ENCODE assay signal across 9 mouse cellular contexts in the genomic region with DNA sequence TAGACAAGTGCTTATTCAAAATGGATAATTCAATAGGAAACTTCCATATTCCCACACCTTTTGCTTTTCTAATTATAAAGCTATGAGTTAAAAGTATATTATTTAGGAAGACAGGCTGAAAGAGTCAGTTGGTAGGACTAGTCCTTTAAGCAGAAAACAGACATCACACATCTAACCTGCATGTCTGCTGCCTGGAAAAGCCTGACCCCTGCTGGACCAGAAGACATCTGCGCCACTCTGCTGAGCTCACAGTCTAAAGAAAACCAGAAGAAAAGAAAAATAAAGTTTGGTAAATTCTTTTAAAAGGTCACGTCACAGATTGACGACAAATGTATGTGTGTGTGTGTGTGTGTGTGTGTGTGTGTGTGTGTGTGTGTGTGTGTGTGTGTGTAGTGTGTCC. TPM values are rescaled to one million over a fixed set of nuclear protein-coding genes. Genes with fewer than 3 reads are reported as not detected.
A peak's percentile ranks its signal among the peaks of the same experiment; 100 is the strongest.
DNase-seq lines count a peak whose midpoint lies in the region; ATAC-seq and TF ChIP-seq lines count a peak whose summit lies in the region.
"Had no signal": no experiment of that assay in that cellular context is flagged by ENCODE, and none has a peak within 500 bp of the region (broad histone marks: within the 10 kb centered on the region; RNA-seq: fewer than 3 reads in every experiment).

No protein-coding gene starts in this region.

- H3K27ac ChIP-seq in hindbrain, embryonic 11.5 days (ENCODE audit: low read depth, low read length): no peak overlapping the region
- no peak overlapping the region for H3K27ac ChIP-seq in hindbrain, embryonic 16.5 days (ENCODE audit: low read depth, low read length)
- no peak overlapping the region for H3K27ac ChIP-seq in ES-E14 (ENCODE audit: insufficient read depth, low read depth, low read length, poor library complexity, severe bottlenecking)
- H3K27ac ChIP-seq in forebrain, embryonic 16.5 days (ENCODE audit: low read length): no peak overlapping the region
- no peak overlapping the region for H3K27ac ChIP-seq in neural tube, embryonic 14.5 days (ENCODE audit: low read depth, low read length)
- H3K27ac ChIP-seq: embryonic facial prominence, embryonic 13.5 days had no signal

- WGBS in hindbrain, embryonic 11.5 days: 56% methylated on average over 3 of the region's 3 CpGs
- 69% methylated on average over 3 of the region's 3 CpGs for WGBS in hindbrain, embryonic 16.5 days
- 63% methylated on average over 3 of the region's 3 CpGs for WGBS in forebrain, embryonic 16.5 days
- 70% methylated on average over 3 of the region's 3 CpGs for WGBS in neural tube, embryonic 14.5 days

- in situ Hi-C loops in ES-E14 (cut with MboI; ENCODE audit: low sequenced_read_pairs in 2 of 2, unreplicated experiment in 2 of 2): no loop called here

- no peaks in the 10 kb centered on the region for H3K4me1 ChIP-seq in hindbrain, embryonic 11.5 days (replicated peaks; ENCODE audit: control insufficient read depth, insufficient read depth, low read length)
- no peaks in the 10 kb centered on the region for H3K4me1 ChIP-seq in hindbrain, embryonic 16.5 days (ENCODE audit: control insufficient read depth, insufficient read depth, low read depth, low read length)
- no peaks in the 10 kb centered on the region for H3K4me1 ChIP-seq in ES-E14 (ENCODE audit: control insufficient read depth in 2 of 2, insufficient read depth in 2 of 2, low read length in 2 of 2, poor library complexity in 1 of 2)
- H3K4me1 ChIP-seq in forebrain, embryonic 16.5 days (replicated peaks; ENCODE audit: control insufficient read depth, insufficient read depth, low read length): no peaks in the 10 kb centered on the region
- H3K4me1 ChIP-seq in neural tube, embryonic 14.5 days (ENCODE audit: control insufficient read depth, insufficient read depth, low read length): no peaks in the 10 kb centered on the region
- H3K4me1 ChIP-seq: embryonic facial prominence, embryonic 13.5 days had no signal

- H3K4me3 ChIP-seq in hindbrain, embryonic 11.5 days (ENCODE audit: low read depth, low read length): no peak overlapping the region
- no peak overlapping the region for H3K4me3 ChIP-seq in hindbrain, embryonic 16.5 days (ENCODE audit: low read length)
- H3K4me3 ChIP-seq in ES-E14 (ENCODE audit: insufficient read depth in 1 of 2, low read depth in 1 of 2, low read length in 2 of 2, poor library complexity in 1 of 2, severe bottlenecking in 1 of 2): no peak overlapping the region
- no peak overlapping the region for H3K4me3 ChIP-seq in forebrain, embryonic 16.5 days (replicated peaks; ENCODE audit: low read length)
- H3K4me3 ChIP-seq in neural tube, embryonic 14.5 days (ENCODE audit: low read depth, low read length): no peak overlapping the region
- H3K4me3 ChIP-seq: embryonic facial prominence, embryonic 13.5 days had no signal

- H3K9ac ChIP-seq in hindbrain, embryonic 11.5 days (ENCODE audit: low read depth, low read length): no peak overlapping the region
- H3K9ac ChIP-seq in hindbrain, embryonic 16.5 days (ENCODE audit: low read depth, low read length): no peak overlapping the region
- H3K9ac ChIP-seq in ES-E14 (ENCODE audit: insufficient read depth, low read depth, low read length, poor library complexity, severe bottlenecking): no peak overlapping the region
- H3K9ac ChIP-seq in forebrain, embryonic 16.5 days (replicated peaks; ENCODE audit: low read depth, low read length): no peak overlapping the region
- H3K9ac ChIP-seq in neural tube, embryonic 14.5 days (replicated peaks; ENCODE audit: low read depth, low read length): no peak overlapping the region
- H3K9ac ChIP-seq: embryonic facial prominence, embryonic 13.5 days had no signal

- intact Hi-C loops in left cerebral cortex, postnatal 25 days (cut with DNase I): no loop called here
- intact Hi-C loops in gastrocnemius, postnatal 14 days (cut with DNase I; ENCODE audit: low total_unique reads): no loop called here

- no peaks in the 10 kb centered on the region for H3K9me3 ChIP-seq in hindbrain, embryonic 11.5 days (ENCODE audit: control insufficient read depth, low read length)
- no peaks in the 10 kb centered on the region for H3K9me3 ChIP-seq in hindbrain, embryonic 16.5 days (ENCODE audit: control insufficient read depth, low read length)
- H3K9me3 ChIP-seq in ES-E14 (ENCODE audit: control insufficient read depth, insufficient read depth, low read depth, low read length): no peaks in the 10 kb centered on the region
- H3K9me3 ChIP-seq in forebrain, embryonic 16.5 days (ENCODE audit: control insufficient read depth, low read length): no peaks in the 10 kb centered on the region
- H3K9me3 ChIP-seq in neural tube, embryonic 14.5 days (ENCODE audit: control insufficient read depth, low read length): no peaks in the 10 kb centered on the region
- H3K9me3 ChIP-seq: embryonic facial prominence, embryonic 13.5 days had no signal

- no peak overlapping the region for H3K4me2 ChIP-seq in hindbrain, embryonic 11.5 days (replicated peaks; ENCODE audit: low read depth, low read length)
- no peak overlapping the region for H3K4me2 ChIP-seq in hindbrain, embryonic 16.5 days (ENCODE audit: low read length)
- H3K4me2 ChIP-seq in forebrain, embryonic 16.5 days (ENCODE audit: low read length): no peak overlapping the region
- H3K4me2 ChIP-seq in neural tube, embryonic 14.5 days (ENCODE audit: low read depth, low read length): no peak overlapping the region
- H3K4me2 ChIP-seq: embryonic facial prominence, embryonic 13.5 days had no signal

- DNase-seq in hindbrain, embryonic 11.5 days (ENCODE audit: low spot score): peak; percentile 45
- DNase-seq in ES-E14 (ENCODE audit: low read depth, low spot score): peak; percentile 25
- peak; percentile 38 for DNase-seq in c-Kit-positive CD71-positive TER-119-negative erythroid progenitor cells, embryonic 14.5 days (ENCODE audit: low read depth)
- peak; percentile 31 to 62 for DNase-seq in left cerebral cortex, postnatal 25 days (ENCODE audit: low spot score in 2 of 2)
- DNase-seq in gastrocnemius, postnatal 14 days: no peak

- H3K27me3 ChIP-seq in hindbrain, embryonic 11.5 days (ENCODE audit: control insufficient read depth, insufficient read depth, low read length): no peaks in the 10 kb centered on the region
- H3K27me3 ChIP-seq in hindbrain, embryonic 16.5 days (replicated peaks; ENCODE audit: control insufficient read depth, insufficient read depth, low read length): no peaks in the 10 kb centered on the region
- no peaks in the 10 kb centered on the region for H3K27me3 ChIP-seq in forebrain, embryonic 16.5 days (replicated peaks; ENCODE audit: control insufficient read depth, insufficient read depth, low read length)
- no peaks in the 10 kb centered on the region for H3K27me3 ChIP-seq in neural tube, embryonic 14.5 days (ENCODE audit: control insufficient read depth, insufficient read depth, low read length)
- H3K27me3 ChIP-seq: embryonic facial prominence, embryonic 13.5 days had no signal

- H3K36me3 ChIP-seq in hindbrain, embryonic 11.5 days (ENCODE audit: control insufficient read depth, insufficient read depth, low read length): no peaks in the 10 kb centered on the region
- no peaks in the 10 kb centered on the region for H3K36me3 ChIP-seq in hindbrain, embryonic 16.5 days (ENCODE audit: control insufficient read depth, insufficient read depth, low read length)
- H3K36me3 ChIP-seq in ES-E14 (ENCODE audit: control insufficient read depth, insufficient read depth, low read length, poor library complexity, severe bottlenecking): no peaks in the 10 kb centered on the region
- no peaks in the 10 kb centered on the region for H3K36me3 ChIP-seq in forebrain, embryonic 16.5 days (ENCODE audit: control insufficient read depth, insufficient read depth)
- no peaks in the 10 kb centered on the region for H3K36me3 ChIP-seq in neural tube, embryonic 14.5 days (ENCODE audit: control insufficient read depth, insufficient read depth, low read length)
- H3K36me3 ChIP-seq: embryonic facial prominence, embryonic 13.5 days had no signal

- ATAC-seq in hindbrain, embryonic 11.5 days (ENCODE audit: low FRiP score): no peak
- no peak for ATAC-seq in hindbrain, embryonic 16.5 days
- ATAC-seq in forebrain, embryonic 16.5 days: peak; percentile 52; the same call in 1 of the 2 replicates
- peak; percentile 79 for ATAC-seq in neural tube, embryonic 14.5 days (ENCODE audit: low read depth)

TF ChIP-seq in ES-E14, 5 proteins besides CTCF, POLR2A, EP300 and RAD21:
- TF ChIP-seq ZC3H11A (IDR thresholded peaks at IDR 0.05; ENCODE audit: borderline replicate concordance, low read depth, low read length) (0 out of 2 replicates have a peak, but pooled peaks have one; percentile 61), HCFC1 (IDR thresholded peaks at IDR 0.05; ENCODE audit: borderline replicate concordance, insufficient read depth, low read length) (no peak), CHD2 (IDR thresholded peaks at IDR 0.05; ENCODE audit: low read depth, low read length) (no peak), MAFK (IDR thresholded peaks at IDR 0.05; ENCODE audit: insufficient read depth, low read depth, low read length) (no peak)
TF ChIP-seq in ES-E14: peak in this region for 1.

RNA-seq across cellular contexts. Expression of gene Mmrn1, which starts 25.6 kb away (rescaled TPM):
- polyA plus RNA-seq in hindbrain, embryonic 11.5 days (2014; fragmentation: Nextera tagmentation; extraction: Ambion mirVana): 6.2 and 7.4 TPM in 2 replicates
- 1.1 and 2.0 TPM in 2 replicates for polyA plus RNA-seq in hindbrain, embryonic 16.5 days (2015; fragmentation: Nextera tagmentation; extraction: Ambion mirVana)
- total RNA-seq in ES-E14 (2012; rRNA removed): not detected in 2 replicates
- polyA plus RNA-seq in forebrain, embryonic 16.5 days (2015; fragmentation: Nextera tagmentation; extraction: Ambion mirVana): 1.9 and 2.8 TPM in 2 replicates
- total RNA-seq in left cerebral cortex, postnatal 25 days (2021): under 1 TPM in 1 of 2 experiments, not detected in 1; 0.11 TPM
- 0.37 and 4.1 TPM in 2 replicates for polyA plus RNA-seq in neural tube, embryonic 14.5 days (2014; fragmentation: Nextera tagmentation; extraction: Ambion mirVana)
- total RNA-seq in gastrocnemius, postnatal 14 days (2021): 1 to 10 TPM in 1 of 2 experiments, under 1 TPM in 1; 0.86 to 1.4 TPM

Comparison
In these comparisons a context has a peak if more than half of its experiments do, and no peak if none do; other contexts are left out.
1. ATAC-seq: peak in forebrain, embryonic 16.5 days (single experiment) and neural tube, embryonic 14.5 days (single experiment); none in hindbrain, embryonic 11.5 days (single experiment) and hindbrain, embryonic 16.5 days (single experiment).